Mouse (Mus musculus) CH12.LX (cell line): Measurements from ENCODE around the gene Mrpl48.

Experiments
- CHD2 ChIP-seq: IDR thresholded peaks from 2 replicates; pipeline ENCODE4 v1.6.1; 2011; ENCODE audit warnings: low read length, improper control_type of control experiment
- CTCF ChIP-seq, 2 experiments: IDR thresholded peaks in 1 of 2; conservative IDR thresholded peaks in 1 of 2; 2 replicates each; pipeline ENCODE4 v1.5.1; 2011 to 2012; ENCODE audit warnings: low read depth in 2 of 2, low read length in 2 of 2, improper control_type of control experiment in 1 of 2, inconsistent platforms in 1 of 2, mild to moderate bottlenecking in 1 of 2, moderate library complexity in 1 of 2
- JUN ChIP-seq: IDR thresholded peaks from 2 replicates; pipeline ENCODE4 v1.6.1; 2011; ENCODE audit warnings: low read depth, mild to moderate bottlenecking, low read length, improper control_type of control experiment, moderate library complexity; ENCODE audit not compliant: insufficient read depth
- MXI1 ChIP-seq: IDR thresholded peaks from 2 replicates; pipeline ENCODE4 v1.6.1; 2011; ENCODE audit warnings: mild to moderate bottlenecking, low read depth, low read length, improper control_type of control experiment
- NRF1 ChIP-seq: IDR thresholded peaks from 2 replicates; pipeline ENCODE4 v1.6.1; 2014; ENCODE audit warnings: low read depth, mild to moderate bottlenecking, inconsistent platforms, low read length, improper control_type of control experiment, moderate library complexity
- POLR2A ChIP-seq: IDR thresholded peaks from 2 replicates; pipeline ENCODE4 v1.6.1; 2011; ENCODE audit warnings: low read depth, mild to moderate bottlenecking, improper control_type of control experiment, low read length
- ZNF384 ChIP-seq: IDR thresholded peaks from 2 replicates; pipeline ENCODE4 v1.6.1; 2012; ENCODE audit warnings: low read depth, low read length, improper control_type of control experiment, inconsistent platforms

DNA sequence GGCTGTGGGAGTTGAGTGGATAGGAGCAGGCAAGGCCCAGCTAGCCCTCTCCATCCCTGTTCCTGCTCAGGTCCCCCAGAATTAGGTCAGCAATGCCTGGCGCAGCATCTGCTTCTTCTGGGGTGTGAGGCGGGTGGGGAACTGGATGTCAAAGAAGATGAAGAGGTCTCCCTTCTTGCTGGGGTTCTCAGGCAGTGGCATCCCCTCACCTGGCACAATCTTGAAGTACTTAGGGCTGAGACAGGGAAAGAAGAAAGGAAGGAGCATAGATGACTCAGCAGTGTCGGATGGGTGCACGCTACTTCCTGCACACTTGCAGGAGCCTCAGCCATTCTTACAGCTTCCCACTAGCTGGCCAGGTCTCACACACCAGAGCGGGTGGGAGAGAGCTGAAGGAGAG lies 105.0 kb downstream of the Mrpl48 start:
- TF ChIP-seq MXI1 (no peak), CTCF (conservative IDR thresholded peaks at IDR 0.05 in 1 of 2, IDR thresholded peaks at IDR 0.05 in 1 of 2; ENCODE audit: low read depth in 2 of 2, low read length in 2 of 2) (no peak), POLR2A (no peak), JUN (no peak), NRF1 (no peak), ZNF384 (no peak), CHD2 (no peak)
